Mouse (Mus musculus) right cerebral cortex, postnatal 36 days (tissue): ENCODE data around the gene Pik3r6.

ENCODE experiments used
- DNase-seq, 2 experiments: peaks; one replicate each; pipeline ENCODE4 v3.0.0; 2022; ENCODE audit warnings: low spot score in 2 of 2, mixed read lengths in 1 of 2

The Pik3r6 gene

DNA sequence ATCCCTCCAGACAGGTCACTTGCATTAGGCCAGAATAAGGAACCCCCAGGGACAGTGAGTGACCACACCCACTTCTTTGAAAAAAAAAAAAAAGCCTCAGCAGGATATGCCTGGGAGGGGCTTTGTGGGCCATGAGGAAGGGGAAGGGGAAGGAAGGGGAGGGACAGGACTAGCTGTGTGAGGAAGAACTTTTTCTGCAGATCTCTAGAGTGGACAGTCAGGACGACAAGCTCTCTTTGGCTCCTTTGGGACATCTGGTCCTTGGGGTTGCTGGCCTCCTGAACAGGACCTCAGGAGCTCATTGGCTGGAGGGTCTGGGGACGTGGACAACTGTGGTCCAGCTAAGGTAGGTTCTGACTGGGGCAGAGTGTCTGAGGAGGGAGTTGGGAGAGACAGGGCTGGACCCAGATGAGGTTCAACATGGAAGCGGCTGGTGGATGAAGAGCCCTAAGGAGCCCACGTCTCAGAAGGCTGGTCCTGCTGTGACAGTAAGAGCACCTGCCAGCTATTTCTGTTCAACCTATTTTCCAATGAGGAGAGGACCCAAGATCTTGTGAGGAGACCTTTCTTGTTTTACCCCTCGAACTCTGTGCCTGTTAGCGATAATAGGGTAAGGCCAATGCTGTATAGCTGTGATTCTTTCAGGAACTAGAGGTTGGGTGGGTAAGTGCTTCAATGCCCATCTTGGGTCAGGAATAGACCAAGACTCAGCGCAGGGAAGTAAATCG is at the start of gene Pik3r6:
TSS of gene Pik3r6 (plus strand) at position 118 of the 728 bp plus-strand sequence.
- DNase-seq = no peak

GRCm38 (mm10) chr11:68453301-68453700 is 49.5 kb upstream of the Pik3r6 start:
- DNase-seq = no peak

- no peak for DNase-seq
Measured at GRCm38 (mm10) chr11:68458086-68458485, 44.7 kb upstream of the Pik3r6 start.

GRCm38 (mm10) chr11:68459021-68459420 is 43.8 kb upstream of the Pik3r6 start:
- no peak for DNase-seq

- DNase-seq = no peak
Measured at GRCm38 (mm10) chr11:68459486-68459885, 43.3 kb upstream of the Pik3r6 start.

DNA sequence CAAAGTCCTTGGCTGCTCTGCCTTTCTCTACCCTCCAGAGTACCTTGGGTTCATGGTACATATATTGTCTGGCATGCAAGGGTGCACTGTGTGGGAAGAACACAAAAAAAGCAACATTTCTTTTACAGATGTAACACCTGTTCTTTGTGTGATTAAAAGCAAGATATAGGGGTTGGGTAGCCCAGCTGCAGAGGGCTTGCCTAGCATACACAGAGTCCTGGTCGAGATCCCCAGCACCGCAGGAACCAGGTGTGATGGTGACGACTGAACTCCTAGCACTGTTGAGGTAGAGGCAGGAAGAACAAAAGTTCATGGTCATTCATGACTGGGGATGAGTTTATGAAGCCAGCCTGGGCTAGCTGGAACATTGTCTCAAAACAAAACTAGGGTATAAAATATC is 40.1 kb upstream of the Pik3r6 start:
- DNase-seq = no peak

GRCm38 (mm10) chr11:68464260-68464659 is 38.6 kb upstream of the Pik3r6 start:
- no peak for DNase-seq

GRCm38 (mm10) chr11:68465090-68465489 is 37.7 kb upstream of the Pik3r6 start:
- no peak for DNase-seq

GRCm38 (mm10) chr11:68467441-68467840 is 35.4 kb upstream of the Pik3r6 start:
- DNase-seq = no peak

- DNase-seq = no peak
Measured at GRCm38 (mm10) chr11:68467962-68468612, 34.7 kb upstream of the Pik3r6 start.

DNA sequence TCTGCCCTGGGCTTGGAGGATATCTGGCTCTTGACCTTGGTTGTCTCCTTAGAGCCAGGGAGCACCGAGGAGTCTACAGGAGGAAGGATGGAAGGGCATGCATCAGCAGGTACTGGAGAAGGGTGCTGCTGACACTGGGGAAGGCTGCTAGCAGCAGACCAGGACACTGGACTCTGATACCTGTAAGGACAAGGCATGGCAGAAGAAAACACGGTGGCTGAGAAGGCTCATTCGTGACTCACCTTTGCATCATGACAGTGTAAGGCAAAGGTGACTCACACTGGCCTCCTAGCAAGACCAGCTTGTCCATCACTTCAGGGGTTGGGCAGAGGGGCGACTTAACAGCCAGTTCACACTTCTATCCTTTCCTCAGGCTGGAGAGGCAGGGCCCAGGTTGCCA is 33.9 kb upstream of the Pik3r6 start:
- no peak for DNase-seq

DNA sequence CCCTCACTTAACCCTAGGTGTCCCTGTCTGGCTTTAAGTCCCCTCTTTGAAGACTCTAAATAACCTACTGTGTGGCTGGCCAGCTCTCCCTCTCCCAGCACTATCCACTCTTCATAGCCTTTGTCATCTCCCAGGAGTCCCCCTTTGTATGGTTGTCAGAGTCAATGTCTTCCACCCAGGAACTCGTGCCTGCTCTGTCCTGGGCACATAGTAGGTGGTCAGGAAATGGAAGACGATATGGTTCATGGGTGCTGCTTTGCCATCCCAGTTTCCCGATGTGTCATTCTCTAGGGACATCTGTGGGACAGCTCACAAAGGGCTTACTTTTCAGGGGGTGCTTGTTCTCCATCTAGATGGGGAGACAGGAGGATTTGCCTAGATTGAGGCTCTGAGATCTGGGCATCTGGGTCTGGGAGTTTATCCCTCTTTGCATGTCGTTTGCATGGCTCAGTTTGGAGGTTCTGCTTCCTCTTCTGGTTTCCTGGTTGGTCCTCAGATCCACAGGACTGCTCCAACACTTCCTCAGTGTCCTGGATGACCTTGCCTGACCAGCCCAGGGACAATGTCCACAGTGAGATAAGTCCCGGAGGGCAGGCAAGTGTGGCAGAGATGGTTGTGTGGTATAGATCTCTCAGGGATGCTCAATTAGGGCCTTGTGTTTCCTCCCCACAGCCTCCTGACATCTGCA is 30.5 kb upstream of the Pik3r6 start:
- no peak for DNase-seq

- DNase-seq = no peak
Measured at GRCm38 (mm10) chr11:68474600-68474999, 28.2 kb upstream of the Pik3r6 start.

DNA sequence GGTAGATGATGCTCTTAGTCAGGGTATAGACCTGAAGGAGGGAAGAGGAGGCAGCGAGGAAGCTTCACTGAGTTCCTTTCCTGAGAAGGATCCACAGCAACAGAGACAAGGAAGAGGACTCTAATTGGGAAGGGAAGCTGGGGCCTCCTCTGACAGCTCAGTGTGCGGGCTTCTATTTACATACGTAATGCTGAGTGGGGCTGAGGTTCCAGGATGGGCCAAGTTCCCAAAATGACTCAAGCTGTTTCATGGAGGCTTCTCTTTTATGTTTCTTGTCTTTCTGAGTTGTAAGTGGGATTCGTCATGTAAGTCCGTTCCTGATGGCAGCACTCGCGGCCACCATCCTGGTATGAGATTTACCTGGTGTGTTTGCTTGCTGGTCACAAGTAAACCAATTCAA is 27.1 kb upstream of the Pik3r6 start:
- no peak for DNase-seq

DNA sequence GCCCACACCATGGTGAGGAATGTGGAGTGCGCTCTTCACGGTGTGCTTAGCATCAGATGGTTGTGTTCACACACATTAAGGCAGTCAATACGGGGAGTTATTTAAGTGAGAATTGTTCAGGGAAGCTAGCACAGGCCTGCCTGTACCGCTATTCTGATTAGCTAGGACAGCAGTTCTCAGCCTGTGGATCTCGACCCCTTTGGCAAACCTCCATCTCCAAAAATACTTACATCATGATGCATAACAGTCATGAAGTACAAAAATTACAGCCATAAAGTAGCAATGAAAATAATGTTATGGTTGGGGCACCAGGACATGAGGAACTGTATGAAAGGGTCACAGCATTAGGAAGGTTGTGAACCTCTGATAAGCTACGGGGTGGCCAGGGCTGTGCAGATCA is 25.2 kb upstream of the Pik3r6 start:
- DNase-seq = no peak

GRCm38 (mm10) chr11:68478574-68478981 is 24.2 kb upstream of the Pik3r6 start:
- peak; percentile 20 to 41 for DNase-seq

GRCm38 (mm10) chr11:68480660-68481059 is 22.2 kb upstream of the Pik3r6 start:
- DNase-seq = no peak

GRCm38 (mm10) chr11:68482001-68482400 is 20.8 kb upstream of the Pik3r6 start:
- DNase-seq = no peak

GRCm38 (mm10) chr11:68483213-68483612 is 19.6 kb upstream of the Pik3r6 start:
- DNase-seq = no peak

GRCm38 (mm10) chr11:68484431-68484830 is 18.4 kb upstream of the Pik3r6 start:
- DNase-seq = no peak

- DNase-seq = no peak
Measured at GRCm38 (mm10) chr11:68485206-68485942, 17.4 kb upstream of the Pik3r6 start.

DNA sequence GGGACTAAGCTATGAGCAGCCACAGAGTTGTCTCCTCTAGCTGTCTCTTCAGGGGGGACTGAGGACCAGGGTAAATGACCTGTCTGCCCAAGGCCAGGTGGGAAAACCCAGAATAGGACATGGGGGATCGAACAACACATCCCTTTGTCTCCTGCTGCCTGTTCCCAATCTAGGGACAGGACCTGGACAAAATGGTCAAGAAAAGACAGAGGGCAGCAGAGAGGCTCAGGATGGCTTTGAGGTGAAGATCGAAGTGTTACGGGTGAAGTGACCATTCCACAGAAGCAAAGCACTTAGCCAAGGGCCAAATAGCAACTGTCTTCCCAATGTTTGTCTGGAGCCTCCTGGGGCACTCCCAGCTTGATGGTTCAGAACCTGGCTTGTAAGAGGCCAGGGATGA is 16.7 kb upstream of the Pik3r6 start:
- DNase-seq = no peak
